Mouse (Mus musculus) limb, embryonic 12.5 days (tissue): Measurements from ENCODE around the gene Fbxl16. TPM values are rescaled to one million over a fixed set of nuclear protein-coding genes. Genes with fewer than 3 reads are reported as not detected.

ENCODE experiments used
- ATAC-seq: fragments of 200-750 bp; cut with Nextera tagmentation; 2 replicates; pipeline ENCODE4 v1.8.0; 2017; ENCODE audit warnings: low read depth, moderate TSS enrichment; ENCODE audit not compliant: insufficient number of reproducible peaks, insufficient read depth, low FRiP score, low TSS enrichment
- H3K27ac ChIP-seq: fragments of 300-500 bp; sonication (generic); 2 replicates; pipeline ENCODE4 v1.5.1; 2016; ENCODE audit warnings: mild to moderate bottlenecking, moderate library complexity
- H3K27me3 ChIP-seq: fragments of 300-500 bp; sonication (generic); 2 replicates; pipeline ENCODE4 v1.6.1; 2016; ENCODE audit warnings: mild to moderate bottlenecking, moderate library complexity
- H3K36me3 ChIP-seq: fragments of 300-500 bp; sonication (generic); 2 replicates; pipeline ENCODE4 v1.6.1; 2016; ENCODE audit warnings: mild to moderate bottlenecking, moderate library complexity
- H3K4me1 ChIP-seq: fragments of 300-500 bp; sonication (generic); replicated peaks from 2 replicates; pipeline ENCODE4 v1.6.1; 2016
- H3K4me2 ChIP-seq: fragments of 300-500 bp; sonication (generic); 2 replicates; pipeline ENCODE4 v1.6.1; 2016; ENCODE audit warnings: mild to moderate bottlenecking, moderate library complexity
- H3K4me3 ChIP-seq: fragments of 300-500 bp; sonication (generic); replicated peaks from 2 replicates; pipeline ENCODE4 v1.5.1; 2016; ENCODE audit warnings: mild to moderate bottlenecking
- H3K9ac ChIP-seq: fragments of 300-500 bp; sonication (generic); replicated peaks from 2 replicates; pipeline ENCODE4 v1.6.1; 2016; ENCODE audit warnings: mild to moderate bottlenecking, moderate library complexity
- H3K9me3 ChIP-seq: fragments of 300-500 bp; sonication (generic); 2 replicates; pipeline ENCODE4 v1.6.1; 2016; ENCODE audit warnings: mild to moderate bottlenecking, moderate library complexity
- WGBS: fragments of 180-500 bp; shearing (Covaris S2); methylation state at CpG from one replicate; pipeline ENCODE4 v1.1.7; 2016; 5-methylcytosine and 5-hydroxymethylcytosine counted together
- polyA plus RNA-seq: library from polyadenylated mRNA; unstranded; fragments of >200 nt; fragmentation: Nextera tagmentation; extraction: Ambion mirVana; gene quantifications from 2 replicates; pipeline ENCODE4 v1.2.1, GENCODE M21; 2016

The Fbxl16 gene
- polyA plus RNA-seq, 1 experiment from 2014 or later = 2.4 TPM

GRCm38 (mm10) chr17:25836397-25837075 lies 27.7 kb downstream of the Fbxl16 start:
- Histone ChIP-seq H3K27ac (no peak overlapping the region), H3K27me3 (no peaks in the 10 kb centered on the region), H3K4me1 (peaks cover 46% of the 10 kb centered on the region), H3K4me2 (peak overlapping the region; percentile 82), H3K9ac (peak overlapping the region; percentile 57), H3K9me3 (no peaks in the 10 kb centered on the region), H3K4me3 (peak overlapping the region; percentile 37), H3K36me3 (peaks cover 60% of the 10 kb centered on the region)
- 22% methylated on average over 23 of the region's 23 CpGs for WGBS
- ATAC-seq = no peak

- no peaks in the 10 kb centered on the region for H3K27me3 ChIP-seq
- peak within 1 kb of the TSS; percentile 57 for H3K9ac ChIP-seq
- ATAC-seq = no peak
- H3K27ac ChIP-seq = no peak within 1 kb of the TSS
- H3K4me2 ChIP-seq = peak within 1 kb of the TSS; percentile 82
- peak within 1 kb of the TSS; percentile 37 for H3K4me3 ChIP-seq
- peaks cover 41% of the 10 kb centered on the region for H3K4me1 ChIP-seq
- 3% methylated on average over 29 of the region's 29 CpGs for WGBS
- H3K36me3 ChIP-seq = peaks cover 60% of the 10 kb centered on the region
- no peaks in the 10 kb centered on the region for H3K9me3 ChIP-seq
Observed at GRCm38 (mm10) chr17:25837076-25837410, 28.2 kb downstream of the Fbxl16 start, which contains the start of gene Rhbdl1. Rhbdl1 (minus strand) TSS chr17:25837295.

GRCm38 (mm10) chr17:25837533-25837932 lies 28.6 kb downstream of the Fbxl16 start:
- no peaks in the 10 kb centered on the region for H3K27me3 ChIP-seq
- no peak overlapping the region; the same call in 1 of the 2 replicates for H3K4me3 ChIP-seq
- H3K9me3 ChIP-seq = no peaks in the 10 kb centered on the region
- peak overlapping the region; percentile 57; the same call in 1 of the 2 replicates for H3K9ac ChIP-seq
- peaks cover 40% of the 10 kb centered on the region for H3K4me1 ChIP-seq
- H3K27ac ChIP-seq = no peak overlapping the region
- WGBS = 61% methylated on average over 3 of the region's 3 CpGs
- peaks cover 65% of the 10 kb centered on the region for H3K36me3 ChIP-seq
- no peak for ATAC-seq
- H3K4me2 ChIP-seq = peak overlapping the region; percentile 82

- Histone ChIP-seq H3K4me1 (peaks cover 45% of the 10 kb centered on the region), H3K4me2 (no peak overlapping the region), H3K4me3 (no peak overlapping the region), H3K36me3 (peaks cover 66% of the 10 kb centered on the region), H3K27me3 (no peaks in the 10 kb centered on the region), H3K9ac (no peak overlapping the region), H3K9me3 (no peaks in the 10 kb centered on the region), H3K27ac (no peak overlapping the region)
- ATAC-seq = no peak
- 90% methylated on average over 4 of the region's 4 CpGs for WGBS
Observed at GRCm38 (mm10) chr17:25838904-25839303, 30.0 kb downstream of the Fbxl16 start.

GRCm38 (mm10) chr17:25839455-25840235 lies 30.8 kb downstream of the Fbxl16 start:
- no peak overlapping the region for H3K27ac ChIP-seq
- WGBS = 85% methylated on average over 14 of the region's 14 CpGs

GRCm38 (mm10) chr17:25840519-25840918 lies 31.6 kb downstream of the Fbxl16 start:
- Histone ChIP-seq H3K9me3 (no peaks in the 10 kb centered on the region), H3K4me2 (no peak overlapping the region), H3K9ac (no peak overlapping the region), H3K4me3 (no peak overlapping the region), H3K27me3 (no peaks in the 10 kb centered on the region), H3K27ac (no peak overlapping the region), H3K4me1 (peaks cover 37% of the 10 kb centered on the region), H3K36me3 (peaks cover 62% of the 10 kb centered on the region)
- no peak for ATAC-seq
- WGBS = 93% methylated on average over 6 of the region's 6 CpGs

More at GRCm38 (mm10) chr17:25839455-25840235, 30.8 kb downstream of the Fbxl16 start:
- peaks cover 39% of the 10 kb centered on the region for H3K4me1 ChIP-seq
- H3K36me3 ChIP-seq = peaks cover 64% of the 10 kb centered on the region
- no peak overlapping the region for H3K4me2 ChIP-seq
- ATAC-seq = no peak
- H3K27me3 ChIP-seq = no peaks in the 10 kb centered on the region
- no peak overlapping the region for H3K9ac ChIP-seq
- no peak overlapping the region for H3K4me3 ChIP-seq
- no peaks in the 10 kb centered on the region for H3K9me3 ChIP-seq

- H3K36me3 ChIP-seq = peaks cover 65% of the 10 kb centered on the region
- no peak for ATAC-seq
- no peak within 1 kb of the TSS for H3K4me2 ChIP-seq
- H3K4me1 ChIP-seq = peaks cover 35% of the 10 kb centered on the region
- no peak within 1 kb of the TSS for H3K4me3 ChIP-seq
- no peak within 1 kb of the TSS for H3K9ac ChIP-seq
- 92% methylated on average over 22 of the region's 22 CpGs for WGBS
- no peaks in the 10 kb centered on the region for H3K9me3 ChIP-seq
- no peaks in the 10 kb centered on the region for H3K27me3 ChIP-seq
- H3K27ac ChIP-seq = no peak within 1 kb of the TSS
Observed at GRCm38 (mm10) chr17:25841117-25841880, 32.4 kb downstream of the Fbxl16 start, which contains the start of gene Gm20683. Gm20683 (minus strand) TSS chr17:25841763.

GRCm38 (mm10) chr17:25842509-25842908 lies 33.6 kb downstream of the Fbxl16 start:
- no peaks in the 10 kb centered on the region for H3K9me3 ChIP-seq
- H3K9ac ChIP-seq = no peak overlapping the region
- peaks cover 76% of the 10 kb centered on the region for H3K36me3 ChIP-seq
- H3K4me2 ChIP-seq = no peak overlapping the region
- H3K4me1 ChIP-seq = peaks cover 23% of the 10 kb centered on the region
- ATAC-seq = no peak
- H3K4me3 ChIP-seq = no peak overlapping the region
- no peak overlapping the region for H3K27ac ChIP-seq
- 84% methylated on average over 3 of the region's 3 CpGs for WGBS
- H3K27me3 ChIP-seq = no peaks in the 10 kb centered on the region

GRCm38 (mm10) chr17:25843122-25843521 lies 34.2 kb downstream of the Fbxl16 start:
- Histone ChIP-seq H3K27ac (no peak overlapping the region), H3K9ac (peak overlapping the region; percentile 87), H3K4me2 (peak overlapping the region; percentile 90), H3K36me3 (peaks cover 76% of the 10 kb centered on the region), H3K4me1 (peaks cover 17% of the 10 kb centered on the region), H3K4me3 (peak overlapping the region; percentile 88), H3K27me3 (no peaks in the 10 kb centered on the region), H3K9me3 (no peaks in the 10 kb centered on the region)
- WGBS = 91% methylated on average over 4 of the region's 4 CpGs
- ATAC-seq = no peak

GRCm38 (mm10) chr17:25843636-25844395 lies 34.9 kb downstream of the Fbxl16 start:
- Histone ChIP-seq H3K4me3 (peak overlapping the region; percentile 88), H3K9me3 (no peaks in the 10 kb centered on the region), H3K27ac (peak overlapping the region; percentile 88), H3K4me2 (peak overlapping the region; percentile 90), H3K36me3 (peaks cover 78% of the 10 kb centered on the region), H3K9ac (peak overlapping the region; percentile 87), H3K4me1 (peaks cover 16% of the 10 kb centered on the region), H3K27me3 (no peaks in the 10 kb centered on the region)
- ATAC-seq = peak; percentile 16; the same call in 1 of the 2 replicates
- WGBS = 3% methylated on average over 38 of the region's 38 CpGs
